Mouse (Mus musculus): ENCODE measurements around the gene Rpusd2.

Rpusd2 gene

DNA sequence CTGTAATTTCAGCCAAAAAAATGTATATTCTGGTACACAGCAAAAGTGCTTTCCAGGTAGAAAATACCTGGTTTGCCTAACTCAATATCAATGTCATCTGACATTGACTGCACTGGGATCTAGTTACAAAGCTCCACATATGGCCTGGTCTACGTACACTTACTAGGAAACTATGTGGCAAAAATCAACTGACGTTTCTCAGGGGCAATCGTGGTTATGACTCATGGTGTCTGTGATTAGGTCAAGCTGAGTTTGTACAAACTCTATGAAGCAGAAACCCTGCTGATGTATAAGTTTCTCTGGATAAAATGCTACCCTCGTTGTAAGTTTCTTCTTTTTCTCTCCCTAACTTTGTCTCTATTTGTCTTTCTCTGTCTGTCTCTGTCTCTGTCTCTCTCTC, 2.4 kb upstream of the Rpusd2 start:
- DNase-seq (ENCODE audit: low spot score in 2 of 2): no peak

DNA sequence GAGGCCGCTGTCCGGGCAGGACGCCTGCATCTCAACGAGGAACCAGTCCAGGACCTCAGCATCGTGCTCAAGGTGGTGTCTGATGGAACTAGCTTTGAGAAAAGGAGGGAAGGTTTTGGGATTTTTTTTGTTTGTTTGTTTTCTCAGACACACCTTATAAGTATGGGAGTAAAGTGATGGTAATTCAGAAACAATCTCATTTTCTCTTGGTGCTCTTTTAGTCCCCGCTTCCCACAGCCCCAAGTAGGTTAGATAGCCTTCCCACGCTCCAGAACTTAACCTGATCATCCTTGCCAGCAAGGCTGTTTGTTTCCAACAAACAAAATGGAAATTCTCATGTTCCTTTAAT, 781 bp downstream of the Rpusd2 start:
- DNase-seq (ENCODE audit: low spot score in 2 of 2): no peak

DNA sequence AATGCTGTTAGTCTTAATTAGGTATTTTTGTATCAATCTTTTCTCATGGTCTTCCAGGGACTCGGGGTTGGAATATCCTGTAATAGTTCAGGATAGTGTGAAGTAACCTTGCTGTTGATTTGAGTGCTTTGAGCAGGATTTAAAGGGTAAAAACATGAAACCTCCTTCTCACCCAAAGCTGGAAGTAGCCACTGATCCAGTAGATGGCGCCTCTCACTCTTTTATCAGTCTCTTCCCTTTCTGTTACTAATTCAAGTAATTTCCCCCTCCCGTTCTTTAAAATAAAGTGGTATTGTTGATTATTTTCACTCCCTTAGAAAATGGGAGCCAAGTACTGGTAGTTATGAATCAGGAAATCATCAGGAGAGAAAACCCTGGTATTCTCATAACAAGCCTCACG, 6.3 kb downstream of the Rpusd2 start:
- DNase-seq (ENCODE audit: low spot score in 2 of 2): no peak

DNA sequence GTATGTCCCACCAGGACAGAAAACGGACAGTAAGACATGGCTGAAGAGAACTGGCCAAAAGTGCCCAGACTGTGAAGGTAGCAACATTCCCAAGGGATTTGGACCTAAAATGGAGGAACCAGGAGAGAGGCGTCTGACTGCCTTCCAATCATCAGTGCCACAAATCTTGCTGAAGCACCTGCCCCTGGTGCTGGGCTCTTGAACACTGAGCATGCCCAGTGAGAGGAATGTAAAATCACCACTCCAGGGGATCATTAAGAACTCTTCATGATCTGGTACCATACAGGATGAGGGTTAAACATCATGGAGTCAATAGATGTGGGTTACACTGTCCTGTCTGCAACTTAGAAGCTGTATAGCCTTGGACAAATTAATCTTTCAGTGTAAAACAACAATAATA, 10.6 kb downstream of the Rpusd2 start:
- no peak for DNase-seq (ENCODE audit: low spot score in 2 of 2)

DNA sequence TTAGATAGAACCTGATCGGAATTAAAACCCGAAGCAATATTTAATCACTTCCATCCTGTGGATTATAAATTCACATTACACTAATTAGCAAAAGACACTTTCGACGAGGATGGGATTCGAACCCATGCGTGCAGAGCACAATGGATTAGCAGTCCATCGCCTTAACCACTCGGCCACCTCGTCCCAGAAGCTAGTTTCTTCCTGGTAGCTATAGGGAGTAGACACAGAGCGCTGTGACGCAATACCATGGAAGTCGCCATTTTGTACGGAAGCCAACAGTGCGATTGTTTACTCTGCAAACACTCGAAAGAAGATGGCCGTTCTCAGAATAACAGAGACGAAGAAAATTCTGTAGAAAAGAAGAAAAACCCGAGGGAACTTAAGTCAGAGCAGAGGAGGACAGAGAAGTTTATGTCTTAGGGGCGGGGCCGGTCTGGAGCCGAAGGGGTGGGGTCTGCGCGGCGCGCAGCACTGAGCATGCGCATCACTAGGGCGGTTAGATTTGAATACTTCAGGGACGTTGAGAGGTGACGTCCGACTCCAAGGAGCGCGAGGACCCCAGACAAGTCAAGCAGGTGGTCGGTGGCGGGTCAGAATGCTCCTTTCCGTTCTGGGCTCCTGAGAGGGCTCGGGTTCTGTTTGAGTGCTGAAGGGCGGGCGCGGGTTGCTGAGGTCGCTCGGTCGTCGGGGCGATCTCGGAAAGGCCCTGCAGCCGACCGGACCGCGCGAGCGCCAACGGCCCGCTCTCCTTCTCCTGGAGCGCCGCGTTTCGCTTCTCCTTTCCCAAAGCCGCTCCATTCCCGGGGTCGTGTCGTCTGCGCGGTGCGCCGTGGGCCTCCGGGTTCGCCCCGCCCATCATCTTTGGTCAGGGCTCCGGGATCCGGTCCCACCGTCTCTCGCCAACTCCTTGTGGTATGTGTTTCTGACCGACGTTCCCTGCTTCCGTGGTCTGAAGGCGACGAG, 12.3 kb downstream of the Rpusd2 start, which contains the start of gene Knl1:
Gene Knl1, plus strand, starts transcription at position 471 of the 963 bp plus-strand sequence.
- DNase-seq (ENCODE audit: low spot score in 2 of 2): peak; percentile 84 to 95

DNA sequence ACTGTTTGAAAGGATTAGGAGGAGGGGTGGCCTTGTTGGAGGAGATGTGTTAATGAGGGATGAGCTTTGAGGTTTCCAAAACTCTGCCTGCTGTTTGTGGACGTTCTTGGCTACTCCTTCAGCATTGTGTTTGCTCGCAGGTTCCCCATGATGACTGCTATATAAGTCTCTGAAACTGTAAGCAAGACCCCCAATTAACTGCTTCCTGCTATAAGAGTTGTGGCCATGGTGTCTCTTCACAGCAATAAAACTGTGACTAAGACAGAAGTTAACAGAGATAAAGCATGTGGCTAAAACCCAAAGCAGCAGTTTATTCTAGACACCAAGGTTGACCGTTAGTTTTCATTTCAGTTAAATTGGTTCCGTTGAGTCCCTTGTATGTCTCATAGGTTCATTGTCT, 13.3 kb downstream of the Rpusd2 start:
- no peak for DNase-seq (ENCODE audit: low spot score in 2 of 2)

DNA sequence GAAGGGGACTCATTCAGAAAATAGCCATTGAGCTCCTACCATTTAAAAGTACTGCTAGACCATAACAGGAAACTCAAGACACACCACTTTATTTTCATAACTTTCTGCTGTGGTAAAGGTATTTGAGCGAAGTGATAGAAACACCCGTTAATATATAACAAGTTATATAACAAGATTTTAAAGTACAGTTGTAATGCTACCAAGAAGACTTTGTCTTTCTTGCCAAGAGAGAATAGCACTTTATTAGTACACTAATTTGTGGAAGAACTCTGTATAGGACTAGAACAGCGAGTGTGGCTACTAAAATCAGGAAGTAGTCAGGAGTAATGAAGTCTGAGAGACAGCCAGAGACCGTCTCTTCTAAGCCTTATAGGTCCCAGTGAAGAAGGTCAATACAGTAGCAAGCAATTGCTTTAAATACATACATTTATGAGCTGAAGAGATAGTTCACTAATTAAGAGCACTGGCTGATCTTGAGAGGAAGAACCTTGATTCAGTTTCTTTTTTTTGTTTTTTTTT, 15.6 kb downstream of the Rpusd2 start:
- DNase-seq (ENCODE audit: low spot score in 2 of 2): no peak

DNA sequence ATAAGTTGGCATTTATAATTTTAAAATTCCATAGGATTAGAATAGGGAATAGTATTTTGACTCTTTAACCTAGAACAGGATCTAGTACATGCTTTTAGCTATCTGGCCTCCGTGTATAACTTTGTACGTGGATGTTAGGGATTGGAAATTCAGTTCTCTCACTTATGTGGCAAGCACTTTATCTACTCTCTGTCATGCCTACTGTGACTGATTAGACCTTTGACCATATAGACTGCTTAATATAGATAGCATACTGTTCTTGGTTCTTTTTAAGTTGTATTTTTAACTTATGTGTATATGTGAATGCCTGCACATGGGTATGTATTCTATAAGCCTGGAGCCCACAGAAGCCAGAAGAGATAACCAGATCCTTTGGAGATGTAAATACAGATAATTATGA, 25.5 kb downstream of the Rpusd2 start:
- DNase-seq (ENCODE audit: low spot score in 2 of 2): no peak

DNA sequence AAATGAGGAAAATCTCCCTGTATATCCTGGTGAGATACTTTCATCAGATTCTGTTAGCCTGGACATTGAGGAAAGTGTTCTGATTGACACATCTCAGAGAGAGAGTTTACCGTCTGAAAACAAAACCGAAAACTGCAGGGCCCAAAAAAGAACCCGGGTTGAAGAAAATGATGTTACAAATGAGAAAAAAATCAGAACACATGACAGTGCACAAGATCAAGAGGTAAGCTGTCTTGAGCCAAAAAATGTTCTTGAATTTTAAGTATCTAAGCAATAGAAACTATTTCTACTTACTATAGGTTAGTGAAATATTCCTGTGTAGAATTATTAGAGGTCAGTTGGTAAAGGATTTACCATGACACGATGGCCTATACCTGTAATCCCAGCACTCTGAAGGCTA, 37.8 kb downstream of the Rpusd2 start:
- DNase-seq (ENCODE audit: low spot score in 2 of 2): no peak

DNA sequence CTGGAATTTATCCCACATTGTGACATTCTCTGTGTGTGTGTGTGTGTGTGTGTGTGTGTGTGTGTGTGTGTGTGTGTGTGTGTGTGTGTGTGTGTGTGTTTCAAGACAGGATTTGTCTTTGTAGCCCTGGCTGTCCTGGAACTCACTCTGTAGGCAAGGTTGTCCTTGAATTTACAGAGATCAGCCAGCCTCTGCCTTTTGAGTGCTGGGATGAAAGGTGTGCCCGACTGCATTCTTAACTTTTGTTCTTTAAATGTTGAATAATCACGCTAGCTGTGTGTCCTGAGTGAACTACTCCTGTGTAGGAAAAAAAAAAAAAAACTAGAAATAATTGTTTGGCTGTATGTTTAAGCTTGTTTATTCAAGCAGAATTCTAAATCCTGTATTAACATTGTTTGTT, 51.6 kb downstream of the Rpusd2 start:
- no peak for DNase-seq (ENCODE audit: low spot score in 2 of 2)
